Mouse (Mus musculus) B cell, adult 62 days (primary cell): ENCODE results near the gene Gys2. TPM values are rescaled to one million over a fixed set of nuclear protein-coding genes. Genes with fewer than 3 reads are reported as not detected.

Source experiments
- total RNA-seq: library from RNA; stranded (reverse); gene quantifications from 4 replicates; pipeline ENCODE4 v1.2.4, GENCODE M21; 2023

Gene Gys2
- total RNA-seq = not detected in 4 replicates

DNA sequence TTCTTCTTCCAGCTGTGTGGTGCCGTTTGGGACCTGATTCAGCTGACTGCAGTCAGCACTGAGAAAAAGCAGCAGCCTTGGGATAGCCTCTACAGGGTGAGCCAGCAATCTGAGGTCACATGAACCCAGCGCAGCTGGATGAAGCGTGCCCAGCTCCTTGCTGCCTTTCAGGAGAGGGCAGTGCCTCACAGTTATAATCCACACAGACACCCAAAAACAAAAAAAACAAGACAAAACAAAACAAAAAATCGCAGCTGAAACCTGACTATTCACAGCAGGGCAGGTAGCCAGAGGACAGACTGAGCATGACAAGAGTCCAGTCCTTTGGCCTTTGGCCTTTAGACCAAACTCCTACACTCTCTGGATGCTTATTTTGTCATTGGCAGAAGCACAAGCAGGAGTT is at the start of gene Gys2:
Gene Gys2 (minus strand): TSS at position 309 of the 403 bp plus-strand sequence.

DNA sequence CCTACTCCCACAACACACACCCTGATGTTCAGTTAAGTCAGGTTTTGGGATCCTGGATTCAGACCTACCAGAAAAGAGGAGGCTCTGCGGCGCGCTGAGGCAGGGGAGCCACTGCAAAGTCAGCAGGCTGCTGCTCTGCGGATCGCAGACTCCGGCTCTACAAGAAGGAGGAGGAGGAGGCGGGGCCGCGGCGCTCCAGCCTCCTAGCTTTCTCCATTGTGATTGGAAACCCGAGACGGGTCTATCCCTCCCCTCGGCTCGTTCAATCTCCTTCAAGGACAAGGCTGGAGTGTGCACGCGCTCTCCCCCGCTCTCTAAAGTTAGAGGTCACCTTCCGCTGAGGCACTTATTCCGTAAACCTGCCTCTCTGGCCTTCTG is 34.9 kb upstream of the Gys2 start, which contains the start of gene Ldhb:
Gene Ldhb (minus strand): TSS at position 173 of the 378 bp plus-strand sequence.

DNA sequence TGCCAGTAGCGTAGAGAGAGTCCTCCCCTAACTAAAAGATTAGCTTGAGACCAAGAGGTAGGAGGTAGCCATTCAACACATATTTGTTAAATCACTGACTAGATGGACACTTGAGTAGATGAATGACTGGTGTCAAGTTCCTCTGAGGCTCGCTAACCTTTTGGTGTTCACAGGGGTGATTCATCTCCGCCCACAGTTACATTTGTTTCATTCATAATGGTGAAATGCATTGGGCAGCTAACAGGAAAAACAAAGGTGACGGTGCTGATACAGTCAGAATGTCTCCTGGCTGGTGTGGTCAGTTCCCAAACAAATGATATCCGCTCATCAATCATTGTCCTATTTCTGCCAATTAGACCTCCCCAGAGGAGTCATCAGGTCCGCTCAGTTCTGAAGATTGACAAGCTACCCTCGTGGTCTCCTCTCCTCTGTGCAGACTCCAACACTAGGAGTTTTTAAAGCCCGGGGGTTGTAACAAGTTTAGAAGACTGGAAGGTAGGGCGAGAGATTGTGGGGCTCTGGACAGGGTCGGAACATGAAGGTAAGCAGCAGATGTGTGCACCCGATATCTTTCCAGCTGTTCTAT is 59.9 kb downstream of the Gys2 start, which contains the start of gene Spx:
Gene Spx (plus strand): TSS at position 536 of the 586 bp plus-strand sequence.

DNA sequence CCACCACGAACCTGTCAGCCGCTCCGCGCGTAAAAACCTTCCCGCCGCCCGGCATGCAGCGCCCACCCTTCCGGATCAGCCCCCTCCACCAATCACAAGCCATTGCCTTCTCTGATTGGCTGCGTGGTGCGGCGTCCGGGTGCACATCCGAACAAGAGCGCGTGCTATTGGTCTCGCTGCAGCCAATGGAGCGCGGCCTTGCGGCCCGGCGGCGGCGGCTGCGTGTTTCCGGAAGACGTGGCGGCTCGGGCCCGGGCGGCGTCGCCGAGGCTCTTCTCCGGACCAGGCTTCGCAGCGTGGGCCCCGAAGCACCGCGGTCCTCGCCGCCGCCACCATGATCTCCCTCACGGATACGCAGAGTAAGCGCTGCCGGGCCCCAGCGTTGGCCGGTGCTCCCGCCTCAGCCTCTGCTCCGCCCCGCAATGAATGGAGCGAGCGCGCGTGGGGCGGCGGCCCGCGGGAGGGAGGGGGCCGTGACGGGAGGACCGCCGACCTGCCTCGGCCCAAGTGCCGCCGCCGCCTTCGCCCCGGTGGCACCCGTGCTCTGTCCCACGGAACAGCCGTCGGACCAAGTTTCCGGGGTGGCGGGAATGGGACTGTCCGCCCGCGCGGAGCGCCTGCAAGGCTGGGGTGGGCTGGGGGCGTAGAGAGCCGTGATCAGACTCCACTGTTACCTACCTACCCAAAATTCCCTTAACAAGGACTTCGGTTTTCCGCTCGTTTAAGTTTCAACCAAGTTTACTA is 85.7 kb downstream of the Gys2 start, which contains the start of the genes Recql and Golt1b:
Gene Recql (minus strand): TSS at position 77 of the 744 bp plus-strand sequence.
Gene Golt1b (plus strand): TSS at position 211 of the 744 bp plus-strand sequence.

Other genes starting within 250 kb of the Gys2 start
- not detected in 4 replicates for gene Iapp, start 174.7 kb downstream of the Gys2 start, total RNA-seq
- gene Slco1a5, start 150.1 kb downstream of the Gys2 start, total RNA-seq = not detected in 4 replicates
- gene Pyroxd1, start 127.5 kb downstream of the Gys2 start, total RNA-seq = 20.7 to 24.3 TPM (median 23.0 TPM) in 4 replicates
- 25.1 to 35.7 TPM (median 32.0 TPM) in 4 replicates for gene Recql, start 86.0 kb downstream of the Gys2 start, total RNA-seq
- 14.6 to 26.7 TPM (median 22.6 TPM) in 4 replicates for gene Golt1b, start 85.9 kb downstream of the Gys2 start, total RNA-seq
- gene Spx, start 59.7 kb downstream of the Gys2 start, total RNA-seq = 0.47 to 0.82 TPM in 2 of 4 replicates, not detected in the others
- 1.1 to 2.2 TPM in 2 of 4 replicates, not detected in the others for gene Ldhb, start 34.8 kb upstream of the Gys2 start, total RNA-seq
- gene Kcnj8, start 98.5 kb upstream of the Gys2 start, total RNA-seq = not detected in 4 replicates
- 0.18 TPM in 1 of 4 replicates, not detected in the others for gene Abcc9, start 229.2 kb upstream of the Gys2 start, total RNA-seq